Mouse (Mus musculus): ENCODE results near the gene Fmnl2.

Gene Fmnl2

GRCm38 (mm10) chr2:52857611-52858528 lies at the start of gene Fmnl2:
Gene Fmnl2 (plus strand): TSS chr2:52857860.
- DNase-seq = peak; percentile 76

GRCm38 (mm10) chr2:52809988-52810387 lies 47.7 kb upstream of the Fmnl2 start:
- no peak for DNase-seq

- DNase-seq = peak; percentile 37
Measured at GRCm38 (mm10) chr2:52811691-52812090, 46.0 kb upstream of the Fmnl2 start.

DNA sequence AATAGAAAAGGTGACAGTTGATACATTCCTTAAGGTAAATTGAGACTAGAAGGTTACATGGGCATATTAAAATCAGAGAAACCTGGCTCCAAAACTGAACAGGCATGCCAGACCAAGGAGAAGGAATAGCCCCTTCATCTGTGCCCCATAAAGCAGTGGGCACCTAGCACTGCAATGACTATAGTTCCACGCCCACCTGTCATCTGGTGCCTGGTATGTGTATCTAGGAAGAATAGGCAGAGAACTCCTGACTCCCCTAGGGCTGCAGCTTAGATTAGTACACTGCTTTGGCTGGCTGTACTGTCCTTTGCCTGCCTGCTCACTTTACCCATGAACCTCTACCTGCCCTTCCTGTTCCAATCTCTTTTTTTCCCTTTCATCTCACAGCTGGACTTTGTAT lies 40.3 kb upstream of the Fmnl2 start:
- DNase-seq = no peak

DNA sequence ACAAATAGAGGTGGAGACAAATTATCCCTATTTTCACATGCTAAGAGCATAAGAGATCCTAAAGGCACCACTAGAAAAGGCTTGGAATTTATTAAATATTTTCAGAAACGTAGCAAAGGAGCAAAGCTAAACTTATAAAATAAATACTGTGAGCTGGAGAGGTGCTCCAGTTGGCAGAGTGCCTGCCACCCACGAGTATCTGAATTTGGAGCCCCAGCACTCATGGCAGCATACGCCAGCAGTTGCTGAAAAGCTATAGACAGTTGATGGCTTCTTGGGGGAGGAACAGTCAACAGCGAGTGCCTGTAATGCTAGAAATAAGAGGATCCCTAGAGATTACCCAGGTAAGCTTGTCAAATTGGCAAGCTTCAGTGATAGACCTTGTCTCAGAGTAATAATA lies 38.7 kb upstream of the Fmnl2 start:
- no peak for DNase-seq

- DNase-seq = no peak
Measured at GRCm38 (mm10) chr2:52822214-52822613, 35.4 kb upstream of the Fmnl2 start.

GRCm38 (mm10) chr2:52828077-52828476 lies 29.6 kb upstream of the Fmnl2 start:
- no peak for DNase-seq

GRCm38 (mm10) chr2:52830513-52830912 lies 27.1 kb upstream of the Fmnl2 start:
- DNase-seq = no peak

- no peak for DNase-seq
Measured at GRCm38 (mm10) chr2:52831585-52831984, 26.1 kb upstream of the Fmnl2 start.

DNA sequence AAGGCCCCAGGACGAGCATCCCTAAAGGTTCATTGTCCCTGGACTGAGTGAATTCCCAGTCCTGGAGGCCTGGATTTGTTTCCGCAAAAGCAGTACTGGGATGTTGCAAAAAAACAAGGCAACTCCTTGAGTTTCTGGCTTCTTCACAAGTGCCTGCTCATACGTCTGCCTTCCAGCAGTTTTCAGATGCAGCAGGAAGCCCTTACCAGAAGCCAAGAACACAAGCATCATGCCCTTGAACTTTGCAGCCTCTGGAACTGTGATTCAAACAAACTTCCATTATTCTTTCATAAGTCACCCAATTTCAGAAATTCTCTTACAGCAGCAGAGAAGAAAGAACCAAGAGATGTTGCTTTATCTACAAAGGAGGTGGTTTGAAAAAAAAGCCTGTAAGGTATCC lies 21.9 kb upstream of the Fmnl2 start:
- DNase-seq = no peak

DNA sequence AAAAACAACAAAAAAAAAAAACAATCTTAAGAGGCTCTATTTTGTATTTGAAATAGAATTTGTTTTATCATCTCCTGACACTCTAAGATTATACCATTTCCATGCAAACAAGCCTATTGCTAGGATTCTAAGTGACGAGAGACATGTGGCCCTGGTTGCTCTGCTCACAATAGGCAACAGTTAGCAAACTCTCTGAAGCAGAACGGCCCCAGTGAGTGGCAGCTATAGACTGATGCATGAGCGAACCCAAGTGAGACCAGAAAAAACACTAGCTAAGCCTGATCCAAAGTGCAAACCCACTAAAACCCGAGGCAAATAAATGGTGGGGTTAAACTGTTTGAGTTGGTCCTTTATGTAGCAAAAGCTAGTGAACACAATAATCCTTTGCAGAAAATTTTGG lies 18.6 kb upstream of the Fmnl2 start:
- no peak for DNase-seq

DNA sequence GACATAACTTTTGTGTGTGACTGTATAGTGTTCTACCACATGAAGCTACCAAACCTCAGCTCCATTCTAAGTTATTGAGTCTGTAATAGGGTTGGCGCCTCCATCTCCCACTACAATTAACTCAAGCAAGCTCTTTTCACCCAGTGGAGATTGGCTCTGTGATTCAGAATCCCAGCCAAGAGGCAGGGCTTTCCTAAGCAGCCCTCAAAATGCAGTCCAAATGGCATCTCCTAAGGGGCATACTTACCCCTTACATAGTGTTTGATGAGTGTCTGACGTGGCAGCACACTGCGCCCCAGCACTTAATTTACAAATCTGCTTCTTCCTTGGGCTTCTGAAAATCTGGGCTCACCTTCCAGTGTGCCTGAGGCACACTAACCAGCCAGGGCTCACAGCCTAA lies 17.8 kb upstream of the Fmnl2 start:
- DNase-seq = no peak

- DNase-seq = no peak
Measured at GRCm38 (mm10) chr2:52843861-52844260, 13.8 kb upstream of the Fmnl2 start.

GRCm38 (mm10) chr2:52844936-52845752 lies 12.5 kb upstream of the Fmnl2 start:
- DNase-seq = no peak

- DNase-seq = no peak
Measured at GRCm38 (mm10) chr2:52846506-52846905, 11.2 kb upstream of the Fmnl2 start.

GRCm38 (mm10) chr2:52849092-52849491 lies 8.6 kb upstream of the Fmnl2 start:
- DNase-seq = no peak

GRCm38 (mm10) chr2:52858529-52859465 lies 1.1 kb downstream of the Fmnl2 start:
- DNase-seq = peak; percentile 33

GRCm38 (mm10) chr2:52859466-52859840 lies 1.8 kb downstream of the Fmnl2 start:
- no peak for DNase-seq

DNA sequence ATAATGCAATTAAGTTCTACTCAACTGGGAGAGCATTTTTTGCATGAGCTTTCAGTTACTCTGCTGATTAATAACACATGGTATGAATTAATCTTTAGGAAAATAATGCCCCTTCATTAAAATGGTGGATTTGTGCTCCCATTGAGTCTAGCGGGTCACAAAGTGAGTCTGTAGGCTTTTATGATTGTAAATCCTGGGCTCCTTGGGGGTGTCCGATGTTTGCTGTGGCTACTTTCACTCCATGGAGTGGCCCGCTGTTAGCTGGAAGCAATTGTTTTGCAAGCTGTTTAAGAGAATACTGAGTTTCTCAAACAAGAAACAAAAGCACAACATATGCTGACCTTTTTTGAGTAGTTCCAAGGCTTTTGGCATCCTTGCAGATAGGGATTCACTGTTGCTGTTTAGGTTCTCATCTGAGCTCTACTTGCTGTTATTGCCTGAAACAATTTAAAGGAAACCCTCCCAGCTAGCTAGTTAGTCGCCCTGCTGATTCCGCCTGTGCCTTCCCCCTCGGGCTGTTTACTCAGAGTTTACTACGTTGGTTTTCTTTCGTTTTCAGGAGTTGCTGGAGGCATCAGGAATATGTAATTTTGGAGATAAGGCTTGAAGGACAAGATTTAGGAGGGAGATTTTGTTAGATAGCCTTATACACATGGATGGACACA lies 2.6 kb downstream of the Fmnl2 start:
- DNase-seq = no peak

DNA sequence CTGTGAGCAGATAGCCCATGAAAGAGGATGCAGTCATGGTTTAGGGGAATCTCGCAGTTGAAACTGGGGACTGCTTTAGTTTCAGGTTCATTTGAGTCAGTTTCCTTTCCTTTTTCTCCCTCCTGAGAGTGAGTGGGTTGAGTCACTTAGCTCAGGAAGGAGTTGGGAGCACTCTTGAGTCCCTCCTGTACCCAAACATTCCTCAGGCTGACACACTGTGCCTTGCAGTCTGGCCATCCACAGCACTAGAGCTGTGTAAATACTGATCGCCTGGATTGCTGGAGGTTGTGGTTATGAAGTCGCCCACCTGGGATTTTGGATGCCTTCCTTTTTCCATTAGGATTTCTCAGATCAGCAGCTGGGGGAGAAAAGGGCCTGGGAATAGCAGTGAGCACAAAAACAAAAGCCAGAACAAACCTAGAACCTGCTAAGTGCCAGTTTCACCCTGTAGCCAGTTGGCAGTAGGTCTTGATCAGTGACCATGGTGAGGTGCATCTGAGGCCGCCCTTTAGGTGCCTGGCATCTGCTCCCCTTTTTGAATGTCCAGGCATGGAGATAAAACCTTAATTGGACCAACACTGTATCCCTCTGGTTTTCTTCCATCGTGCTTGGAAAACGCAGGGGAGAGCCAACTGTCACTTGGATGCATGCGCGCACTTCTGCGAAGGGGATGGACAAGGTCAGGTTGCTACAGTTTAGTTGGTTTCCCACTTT lies 4.5 kb downstream of the Fmnl2 start:
- DNase-seq = no peak

- no peak for DNase-seq
Measured at GRCm38 (mm10) chr2:52862760-52863124, 5.1 kb downstream of the Fmnl2 start.

DNA sequence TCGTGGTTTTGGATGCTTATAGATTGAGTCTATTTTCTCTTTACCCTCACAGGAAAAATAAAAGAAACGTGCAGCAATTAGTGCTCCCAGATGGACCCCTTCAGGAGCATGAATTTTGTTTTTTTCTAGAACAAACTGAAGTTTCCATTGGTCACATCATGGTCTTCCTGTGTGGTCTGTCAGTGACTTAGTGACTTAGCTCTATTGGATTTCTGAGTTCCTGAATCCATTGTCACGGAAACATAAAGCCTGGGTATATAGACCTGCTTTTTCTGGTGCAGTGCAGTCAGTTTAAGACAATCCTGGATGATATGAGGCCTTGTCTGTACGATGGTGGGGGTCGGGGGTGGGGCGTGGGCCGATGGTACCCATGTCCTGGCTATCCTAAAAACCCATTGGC lies 7.0 kb downstream of the Fmnl2 start:
- DNase-seq = no peak

Measured in lung, postnatal 36 days (tissue).